In genomic region chr17:86447101-86447598, GRCm38 (mm10) we compare ENCODE assay signal across 9 mouse cellular contexts. TPM values are rescaled to one million over a fixed set of nuclear protein-coding genes. Genes with fewer than 3 reads are reported as not detected.
DNase-seq lines count a peak whose midpoint lies in the region; ATAC-seq and TF ChIP-seq lines count a peak whose summit lies in the region.
"Had no signal": no experiment of that assay in that cellular context is flagged by ENCODE, and none has a peak within 500 bp of the region (broad histone marks: within the 10 kb centered on the region; RNA-seq: fewer than 3 reads in every experiment).

No protein-coding gene starts in this region.

- WGBS in liver, adult 2 months: 44% methylated on average over 4 of the region's 4 CpGs
- WGBS in liver, embryonic 11.5 days: 67% methylated on average over 4 of the region's 4 CpGs
- 73% methylated on average over 4 of the region's 4 CpGs for WGBS in stomach, postnatal 0 days

- peak overlapping the region; percentile 44 for H3K27ac ChIP-seq in liver, adult 2 months (replicated peaks; ENCODE audit: insufficient read depth, low read depth, low read length)
- no peak overlapping the region for H3K27ac ChIP-seq in liver, embryonic 11.5 days (ENCODE audit: low read depth, low read length)
- H3K27ac ChIP-seq in stomach, postnatal 0 days (replicated peaks): no peak overlapping the region
- H3K27ac ChIP-seq: hindbrain, embryonic 12.5 days had no signal

- no peaks in the 10 kb centered on the region; the same call in 1 of the 2 replicates for H3K79me2 ChIP-seq in liver, adult 2 months (ENCODE audit: control insufficient read depth, insufficient read depth, low read length)

- H3K4me3 ChIP-seq in liver, adult 2 months (ENCODE audit: insufficient read depth, low read depth, low read length): no peak overlapping the region
- H3K4me3 ChIP-seq in liver, embryonic 11.5 days (ENCODE audit: low read depth, low read length): no peak overlapping the region
- no peak overlapping the region for H3K4me3 ChIP-seq in stomach, postnatal 0 days (ENCODE audit: low read depth, low read length)
- H3K4me3 ChIP-seq: hindbrain, embryonic 12.5 days had no signal

- no peaks in the 10 kb centered on the region for H3K27me3 ChIP-seq in liver, adult 2 months (ENCODE audit: control insufficient read depth, insufficient read depth, low read length)
- no peaks in the 10 kb centered on the region for H3K27me3 ChIP-seq in liver, embryonic 11.5 days (replicated peaks; ENCODE audit: control insufficient read depth, insufficient read depth, low read length)
- no peaks in the 10 kb centered on the region for H3K27me3 ChIP-seq in stomach, postnatal 0 days (ENCODE audit: control insufficient read depth, insufficient read depth, low read length)
- H3K27me3 ChIP-seq: hindbrain, embryonic 12.5 days had no signal

- TF ChIP-seq EP300 in stomach, postnatal 0 days (optimal IDR thresholded peaks at IDR 0.05): no peak

- ATAC-seq in liver, embryonic 11.5 days (replicated peaks; ENCODE audit: low FRiP score): no peak
- ATAC-seq in stomach, postnatal 0 days (ENCODE audit: low FRiP score, low TSS enrichment): no peak

- no peak for TF ChIP-seq CTCF in liver, adult 2 months (IDR thresholded peaks at IDR 0.05; ENCODE audit: low read depth, low read length)
- no peak for TF ChIP-seq CTCF in stomach, postnatal 0 days (IDR thresholded peaks at IDR 0.05; ENCODE audit: low read depth)

- intact Hi-C loops in left cerebral cortex, postnatal 4 days (cut with DNase I): no loop called here

- H3K4me2 ChIP-seq in liver, embryonic 11.5 days: no peak overlapping the region
- H3K4me2 ChIP-seq in stomach, postnatal 0 days (replicated peaks; ENCODE audit: low read depth): no peak overlapping the region
- H3K4me2 ChIP-seq: hindbrain, embryonic 12.5 days had no signal

- H3K36me3 ChIP-seq in liver, adult 2 months (ENCODE audit: control insufficient read depth, insufficient read depth, low read length): no peaks in the 10 kb centered on the region
- no peaks in the 10 kb centered on the region for H3K36me3 ChIP-seq in liver, embryonic 11.5 days (ENCODE audit: control insufficient read depth, insufficient read depth, low read length)
- no peaks in the 10 kb centered on the region for H3K36me3 ChIP-seq in stomach, postnatal 0 days (ENCODE audit: control insufficient read depth, insufficient read depth, low read length)
- H3K36me3 ChIP-seq: hindbrain, embryonic 12.5 days had no signal

- peaks cover 29% of the 10 kb centered on the region for H3K4me1 ChIP-seq in liver, adult 2 months (ENCODE audit: control insufficient read depth, insufficient read depth, low read length)
- peaks cover 4% of the 10 kb centered on the region for H3K4me1 ChIP-seq in liver, embryonic 11.5 days (replicated peaks; ENCODE audit: control insufficient read depth, insufficient read depth, low read length)
- peaks cover 5% of the 10 kb centered on the region for H3K4me1 ChIP-seq in stomach, postnatal 0 days (replicated peaks; ENCODE audit: control insufficient read depth, insufficient read depth)

- no peak for TF ChIP-seq POLR2A in liver, adult 2 months (IDR thresholded peaks at IDR 0.05; ENCODE audit: extremely low read depth, insufficient read depth, low read length)

- no peaks in the 10 kb centered on the region for H3K9me3 ChIP-seq in liver, embryonic 11.5 days (ENCODE audit: control insufficient read depth, low read length)
- no peaks in the 10 kb centered on the region for H3K9me3 ChIP-seq in stomach, postnatal 0 days (ENCODE audit: control insufficient read depth, low read length)

- DNase-seq in liver, adult 2 months (ENCODE audit: extremely low read depth, low read depth, low spot score): peak; percentile 93
- DNase-seq in liver, embryonic 11.5 days (ENCODE audit: low spot score): no peak
- DNase-seq in Muller cell, postnatal 12 days (ENCODE audit: inconsistent ontology term): peak; percentile 51
- DNase-seq in induced T-regulatory cell, adult 2 months (ENCODE audit: low read depth): peak; percentile 44
- peak; percentile 55 to 77 for DNase-seq in natural killer cell, adult 2 months (ENCODE audit: low spot score in 2 of 2)
- no peak for DNase-seq in left cerebral cortex, postnatal 4 days
- no peak for DNase-seq in stomach, postnatal 0 days (ENCODE audit: low spot score)

- no peak overlapping the region for H3K9ac ChIP-seq in liver, adult 2 months (ENCODE audit: low read depth, low read length)
- no peak overlapping the region for H3K9ac ChIP-seq in liver, embryonic 11.5 days (ENCODE audit: low read depth, low read length)
- no peak overlapping the region for H3K9ac ChIP-seq in stomach, postnatal 0 days (ENCODE audit: low read length)
- H3K9ac ChIP-seq: hindbrain, embryonic 12.5 days had no signal

RNA-seq across cellular contexts. Expression of gene Gm10309, which starts 57.9 kb away (rescaled TPM):
- 0.07 TPM in 1 of 2 replicates, not detected in the other for total RNA-seq in liver, adult 2 months (2014; rRNA removed)
- polyA plus RNA-seq in liver, adult 2 months (2012; rRNA removed): not detected in 2 replicates
- 0.09 and 0.11 TPM in 2 replicates for polyA plus RNA-seq in liver, embryonic 11.5 days (2014; fragmentation: Nextera tagmentation; extraction: Ambion mirVana)
- total RNA-seq in left cerebral cortex, postnatal 4 days (2021): not detected
- 0.07 and 0.08 TPM in 2 replicates for polyA plus RNA-seq in stomach, postnatal 0 days (2015; fragmentation: Nextera tagmentation; extraction: Ambion mirVana)
- total RNA-seq: left cerebral cortex, postnatal 36 days had no signal

Comparison
In these comparisons a context has a peak if more than half of its experiments do, and no peak if none do; other contexts are left out.
1. DNase-seq: peak in liver, adult 2 months (single experiment), Muller cell, postnatal 12 days (single experiment), induced T-regulatory cell, adult 2 months (single experiment) and natural killer cell, adult 2 months (2 of 2); none in liver, embryonic 11.5 days (single experiment), left cerebral cortex, postnatal 4 days (single experiment) and stomach, postnatal 0 days (single experiment).